Mouse (Mus musculus) kidney, postnatal 0 days (tissue): ENCODE results near the gene Ipo4. TPM values are rescaled to one million over a fixed set of nuclear protein-coding genes. Genes with fewer than 3 reads are reported as not detected.

Source experiments
- ATAC-seq: fragments of 200-750 bp; cut with Nextera tagmentation; replicated peaks from 2 replicates; pipeline ENCODE4 v1.8.0; 2017; ENCODE audit warnings: low read depth, moderate number of reproducible peaks, moderate TSS enrichment, moderate library complexity; ENCODE audit not compliant: low FRiP score
- DNase-seq: peaks from one replicate; pipeline ENCODE4 v3.0.0-alpha.2; 2016; ENCODE audit warnings: low spot score
- H3K27ac ChIP-seq: fragments of 300-500 bp; sonication (generic); 2 replicates; pipeline ENCODE4 v1.5.1; 2014; ENCODE audit warnings: mild to moderate bottlenecking
- H3K27me3 ChIP-seq: fragments of 300-500 bp; sonication (generic); 2 replicates; pipeline ENCODE4 v1.6.1; 2014; ENCODE audit warnings: low read length, mixed read lengths; ENCODE audit not compliant: insufficient read depth
- H3K36me3 ChIP-seq: fragments of 300-500 bp; sonication (generic); 2 replicates; pipeline ENCODE4 v1.6.1; 2014; ENCODE audit warnings: low read length, mixed read lengths; ENCODE audit not compliant: insufficient read depth
- H3K4me1 ChIP-seq: fragments of 300-500 bp; sonication (generic); replicated peaks from 2 replicates; pipeline ENCODE4 v1.6.1; 2014; ENCODE audit warnings: antibody characterized with exemption, low read length, mixed read lengths; ENCODE audit not compliant: insufficient read depth
- H3K4me2 ChIP-seq: fragments of 300-500 bp; sonication (generic); 2 replicates; pipeline ENCODE4 v1.6.1; 2014; ENCODE audit warnings: mild to moderate bottlenecking, low read length, moderate library complexity, mixed read lengths
- H3K4me3 ChIP-seq: fragments of 300-500 bp; sonication (generic); replicated peaks from 2 replicates; pipeline ENCODE4 v1.5.1; 2014; ENCODE audit warnings: low read depth, low read length
- H3K9ac ChIP-seq: fragments of 300-500 bp; sonication (generic); 2 replicates; pipeline ENCODE4 v1.6.1; 2014; ENCODE audit warnings: low read depth, low read length
- H3K9me3 ChIP-seq: fragments of 300-500 bp; sonication (generic); replicated peaks from 2 replicates; pipeline ENCODE4 v1.6.1; 2016; ENCODE audit warnings: low read length, inconsistent platforms, mixed read lengths
- CTCF ChIP-seq: IDR thresholded peaks from 2 replicates; pipeline ENCODE4 v1.5.1; 2016; ENCODE audit warnings: antibody characterized with exemption, low read depth, mild to moderate bottlenecking, moderate library complexity
- WGBS: fragments of 180-500 bp; shearing (Covaris S2); extraction: QIAGEN DNeasy Blood & Tissue Kit; methylation state at CpG from one replicate; pipeline ENCODE4 v1.1.7; 2014; 5-methylcytosine and 5-hydroxymethylcytosine counted together
- polyA plus RNA-seq: library from polyadenylated mRNA; unstranded; fragments of >200 nt; fragmentation: Nextera tagmentation; extraction: Ambion mirVana; gene quantifications from 2 replicates; pipeline ENCODE4 v1.2.1, GENCODE M21; 2015

Ipo4 gene
- polyA plus RNA-seq, 1 experiment from 2014 or later, result 58.5 TPM

DNA sequence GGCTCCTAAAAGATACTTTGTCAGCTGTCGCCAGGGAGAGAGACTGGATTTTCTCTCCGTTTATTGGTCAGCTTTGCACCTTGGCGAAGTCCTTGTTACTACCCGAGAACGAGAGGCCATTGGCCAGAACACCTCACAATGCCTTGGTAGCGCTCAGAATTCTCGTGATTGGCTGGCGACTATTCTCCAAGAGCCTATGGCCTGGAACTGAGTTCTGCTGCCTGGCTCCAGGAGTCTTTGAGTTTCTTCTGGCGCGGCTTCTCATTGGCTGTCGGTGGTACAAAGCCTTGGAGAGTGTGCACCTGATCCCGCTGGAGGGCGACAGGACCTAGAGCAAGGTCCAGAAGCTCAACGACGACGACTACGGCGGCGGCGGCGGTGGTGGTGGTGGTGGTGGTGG lies 17.9 kb downstream of the Ipo4 start, which contains the start of gene Rec8:
Gene Rec8, plus strand, starts transcription at position 216 of the 400 bp plus-strand sequence.
- 0 out of 2 replicates have a peak within 1 kb of the TSS, but pooled peaks have one; percentile 13 for H3K27ac ChIP-seq
- ATAC-seq (peak; percentile 89), DNase-seq (peak; percentile 77)
- H3K9me3 ChIP-seq, result no peaks in the 10 kb centered on the region
- peak within 1 kb of the TSS; percentile 15; the same call in 1 of the 2 replicates for H3K4me3 ChIP-seq
- no peak within 1 kb of the TSS for H3K9ac ChIP-seq
- H3K4me1 ChIP-seq, result no peaks in the 10 kb centered on the region
- peak; percentile 44 for TF ChIP-seq CTCF
- peak within 1 kb of the TSS; percentile 51 for H3K4me2 ChIP-seq
- WGBS, result 19% methylated on average over 21 of the region's 21 CpGs
- no peaks in the 10 kb centered on the region for H3K36me3 ChIP-seq
- no peaks in the 10 kb centered on the region for H3K27me3 ChIP-seq

DNA sequence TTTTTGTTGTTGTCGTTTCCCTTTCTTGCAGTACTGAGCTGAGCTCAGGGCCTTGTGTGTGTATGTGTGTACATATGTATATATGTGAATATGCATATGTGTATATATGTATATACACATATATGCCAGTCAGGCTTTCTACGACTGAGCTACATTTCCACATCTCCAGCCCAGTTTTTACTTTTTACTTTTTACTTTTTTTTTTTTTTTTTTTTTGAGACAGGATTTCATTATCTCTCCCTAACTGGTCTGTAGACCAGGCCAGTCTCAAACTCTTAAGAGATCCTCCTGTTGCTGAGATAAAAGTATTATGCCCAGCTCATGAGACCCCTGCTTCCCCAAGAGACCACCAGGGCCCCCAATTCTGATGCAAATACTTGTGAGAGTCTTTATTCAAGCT lies 18.9 kb downstream of the Ipo4 start:
- 80% methylated on average over 2 of the region's 2 CpGs for WGBS
- H3K4me3 ChIP-seq, result no peak overlapping the region

DNA sequence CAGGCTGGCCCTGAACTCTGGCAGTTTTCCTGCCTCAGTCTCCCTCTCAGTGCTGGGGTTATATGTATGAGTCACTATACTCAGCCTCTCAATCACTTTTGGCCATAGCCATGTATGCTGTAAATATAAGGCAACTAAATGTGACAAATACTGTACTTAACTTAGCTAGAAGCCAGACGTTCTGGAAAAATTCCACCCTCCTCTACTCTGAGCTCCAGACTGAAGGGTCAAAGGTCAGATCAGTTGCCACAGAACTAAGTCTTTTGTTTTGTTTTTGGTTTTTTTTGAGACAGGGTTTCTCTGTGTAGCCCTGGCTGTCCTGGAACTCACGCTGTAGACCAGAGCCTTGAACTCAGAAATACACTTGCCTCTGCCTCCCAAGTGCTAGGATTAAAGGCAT lies 19.9 kb downstream of the Ipo4 start:
- peak; percentile 21 for DNase-seq

More for the DNA sequence above, 18.9 kb downstream of the Ipo4 start:
- no peak overlapping the region for H3K4me2 ChIP-seq
- no peak overlapping the region for H3K9ac ChIP-seq
- H3K4me1 ChIP-seq, result no peaks in the 10 kb centered on the region
- TF ChIP-seq CTCF, result no peak
- H3K9me3 ChIP-seq, result no peaks in the 10 kb centered on the region
- H3K27ac ChIP-seq, result 0 out of 2 replicates have a peak overlapping the region, but pooled peaks have one; percentile 13
- H3K27me3 ChIP-seq, result no peaks in the 10 kb centered on the region
- DNase-seq (no peak), ATAC-seq (no peak)
- no peaks in the 10 kb centered on the region for H3K36me3 ChIP-seq

DNA sequence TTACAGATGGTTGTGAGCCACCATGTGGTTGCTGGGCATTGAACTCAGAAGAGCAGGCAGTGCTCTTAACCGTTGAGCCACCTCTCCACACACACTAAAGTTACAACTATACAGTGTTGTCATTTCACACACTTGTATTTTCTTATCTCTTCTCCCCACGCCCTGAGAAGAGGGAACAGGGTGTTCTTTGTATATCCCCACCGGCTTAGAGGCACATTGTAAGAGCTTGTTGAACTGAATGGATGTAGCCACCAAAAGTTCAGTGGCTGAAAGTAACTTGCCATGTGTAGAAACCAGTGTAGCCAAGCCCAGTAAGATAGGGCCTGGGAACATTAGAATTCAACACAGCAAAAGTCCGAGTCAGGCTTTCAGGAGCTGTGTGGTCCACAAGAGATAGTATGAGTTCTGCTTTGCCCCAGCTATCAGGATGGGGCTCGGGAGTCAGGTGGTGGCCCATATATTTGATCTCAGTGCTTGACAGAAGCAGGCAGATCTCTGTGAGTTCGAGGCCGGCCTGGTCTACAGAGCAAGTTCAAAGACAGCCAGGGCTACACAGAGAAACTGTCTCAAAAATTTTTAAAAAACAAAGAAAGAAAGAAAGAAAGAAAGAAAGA lies 21.1 kb downstream of the Ipo4 start:
- WGBS, result 87% methylated on average over 7 of the region's 7 CpGs
- ATAC-seq, result no peak
- no peak for DNase-seq

More for the DNA sequence above, 19.9 kb downstream of the Ipo4 start:
- no peak overlapping the region for H3K9ac ChIP-seq
- ATAC-seq, result no peak
- 32% methylated on average over 2 of the region's 2 CpGs for WGBS
- no peaks in the 10 kb centered on the region for H3K9me3 ChIP-seq
- no peak overlapping the region for H3K4me3 ChIP-seq
- no peaks in the 10 kb centered on the region for H3K36me3 ChIP-seq
- no peaks in the 10 kb centered on the region for H3K4me1 ChIP-seq
- no peak for TF ChIP-seq CTCF
- H3K27me3 ChIP-seq, result no peaks in the 10 kb centered on the region
- H3K27ac ChIP-seq, result no peak overlapping the region
- no peak overlapping the region for H3K4me2 ChIP-seq

DNA sequence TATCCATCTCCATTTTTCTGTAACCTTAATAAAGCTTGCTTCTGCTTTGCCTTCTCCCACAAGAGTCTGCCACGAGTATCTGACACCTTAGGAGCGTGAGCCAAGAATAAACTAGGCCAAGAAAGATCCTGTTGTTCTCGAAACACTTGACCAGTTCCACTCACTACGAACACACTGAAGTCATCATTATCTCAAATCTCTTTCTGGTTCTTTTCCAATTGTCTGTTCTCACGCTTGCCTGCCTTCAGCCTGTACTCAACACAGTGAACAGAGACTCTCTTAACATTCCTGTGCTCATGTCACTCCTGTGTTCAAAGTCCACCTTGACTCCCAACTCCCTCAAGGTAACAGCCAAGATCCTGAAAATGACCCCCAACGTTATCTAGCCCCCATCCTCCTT lies 22.4 kb downstream of the Ipo4 start:
- no peak for ATAC-seq
- Histone ChIP-seq H3K4me1 (no peaks in the 10 kb centered on the region), H3K27ac (no peak overlapping the region), H3K4me2 (no peak overlapping the region), H3K4me3 (no peak overlapping the region), H3K9me3 (no peaks in the 10 kb centered on the region), H3K9ac (no peak overlapping the region), H3K36me3 (peaks cover 21% of the 10 kb centered on the region), H3K27me3 (no peaks in the 10 kb centered on the region)
- TF ChIP-seq CTCF, result no peak
- DNase-seq, result peak; percentile 3
- 54% methylated on average over 6 of the region's 6 CpGs for WGBS

More for the DNA sequence above, 21.1 kb downstream of the Ipo4 start:
- Histone ChIP-seq H3K27me3 (no peaks in the 10 kb centered on the region), H3K4me2 (no peak overlapping the region), H3K4me1 (no peaks in the 10 kb centered on the region), H3K36me3 (peaks cover 9% of the 10 kb centered on the region; the same call in 1 of the 2 replicates), H3K9ac (no peak overlapping the region), H3K9me3 (no peaks in the 10 kb centered on the region), H3K27ac (no peak overlapping the region), H3K4me3 (no peak overlapping the region)
- no peak for TF ChIP-seq CTCF

DNA sequence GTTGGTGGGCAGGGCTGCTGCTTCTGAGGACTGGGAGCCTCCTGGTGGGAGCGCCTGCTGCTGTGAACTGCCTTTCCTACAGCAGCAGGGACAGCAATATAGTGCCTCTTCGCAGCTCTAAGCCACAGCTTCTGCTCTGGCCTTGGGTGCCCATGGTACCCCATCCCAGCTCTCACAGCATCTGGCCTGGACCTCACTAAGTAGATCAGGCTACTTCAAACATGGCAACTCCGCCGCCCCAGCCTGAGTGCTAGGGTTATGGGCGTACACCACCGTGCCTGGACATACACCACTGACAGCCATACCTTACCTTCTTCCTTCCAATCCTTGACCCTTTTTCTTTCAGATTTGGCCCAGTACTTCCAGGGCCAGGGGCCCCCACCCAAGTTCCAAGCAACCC lies 27.4 kb downstream of the Ipo4 start:
- no peak overlapping the region for H3K27ac ChIP-seq
- peaks cover 36% of the 10 kb centered on the region for H3K36me3 ChIP-seq
- TF ChIP-seq CTCF, result no peak
- H3K4me2 ChIP-seq, result no peak overlapping the region
- H3K9me3 ChIP-seq, result no peaks in the 10 kb centered on the region
- ATAC-seq (no peak), DNase-seq (no peak)
- WGBS, result 93% methylated on average over 6 of the region's 6 CpGs
- H3K4me1 ChIP-seq, result peaks cover 8% of the 10 kb centered on the region
- H3K9ac ChIP-seq, result no peak overlapping the region
- H3K4me3 ChIP-seq, result no peak overlapping the region
- no peaks in the 10 kb centered on the region for H3K27me3 ChIP-seq
